Mouse (Mus musculus) erythroblast, embryonic 14.5 days (primary cell): ENCODE results near the gene Fbxw4. TPM values are rescaled to one million over a fixed set of nuclear protein-coding genes. Genes with fewer than 3 reads are reported as not detected.

Source experiments
- H3K27me3 ChIP-seq: 2 replicates; pipeline ENCODE4 v1.6.1; 2012; ENCODE audit warnings: inconsistent platforms; ENCODE audit not compliant: control insufficient read depth
- H3K36me3 ChIP-seq: 2 replicates; pipeline ENCODE4 v1.6.1; 2012; ENCODE audit warnings: mild to moderate bottlenecking, inconsistent platforms; ENCODE audit not compliant: control insufficient read depth
- H3K4me1 ChIP-seq: 2 replicates; pipeline ENCODE4 v1.6.1; 2012; ENCODE audit warnings: inconsistent platforms; ENCODE audit not compliant: control insufficient read depth
- H3K4me3 ChIP-seq: replicated peaks from 2 replicates; pipeline ENCODE3; 2012; ENCODE audit warnings: moderate library complexity, mild to moderate bottlenecking, inconsistent platforms
- H3K9me3 ChIP-seq: 2 replicates; pipeline ENCODE4 v1.6.1; 2012; ENCODE audit warnings: low read length, inconsistent platforms, mixed read lengths; ENCODE audit not compliant: control insufficient read depth
- GATA1 ChIP-seq: IDR thresholded peaks from 2 replicates; pipeline ENCODE4 v1.6.1; 2012; ENCODE audit warnings: low read length, inconsistent platforms, mixed read lengths
- TAL1 ChIP-seq: IDR thresholded peaks from 3 replicates; pipeline ENCODE4 v1.6.1; 2012; ENCODE audit warnings: low read length, inconsistent platforms, mixed read lengths
- polyA plus RNA-seq: library from polyadenylated mRNA; stranded (reverse); fragments of >175 nt; gene quantifications from 2 replicates; pipeline ENCODE4 v1.2.3, GENCODE M21; 2012

The Fbxw4 gene
- polyA plus RNA-seq, 1 experiment: 8.5 TPM

DNA sequence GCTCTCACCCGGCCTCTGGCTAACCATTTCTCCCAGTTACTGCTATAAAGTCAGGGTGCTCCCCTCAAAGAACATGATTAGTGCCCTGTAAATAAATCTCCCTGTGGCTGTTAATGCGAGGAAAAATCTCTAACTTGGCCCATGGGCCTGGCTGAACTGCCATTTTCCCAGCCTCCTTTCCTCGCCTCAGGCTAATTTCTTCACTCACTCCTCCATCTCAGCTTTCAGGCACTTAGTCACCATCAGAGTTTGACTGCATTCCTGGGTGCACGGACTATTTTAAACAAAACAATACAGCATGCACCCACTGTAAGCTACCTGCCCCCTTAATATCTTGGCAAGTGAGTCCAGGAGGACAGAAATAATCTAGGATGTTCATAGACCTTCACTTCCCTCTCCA is 13.2 kb downstream of the Fbxw4 start:
- peaks cover 16% of the 10 kb centered on the region for H3K36me3 ChIP-seq
- H3K4me1 ChIP-seq: peaks cover 10% of the 10 kb centered on the region
- TF ChIP-seq GATA1 (no peak), TAL1 (no peak)
- H3K9me3 ChIP-seq: no peaks in the 10 kb centered on the region
- H3K4me3 ChIP-seq: no peak overlapping the region
- no peaks in the 10 kb centered on the region for H3K27me3 ChIP-seq

DNA sequence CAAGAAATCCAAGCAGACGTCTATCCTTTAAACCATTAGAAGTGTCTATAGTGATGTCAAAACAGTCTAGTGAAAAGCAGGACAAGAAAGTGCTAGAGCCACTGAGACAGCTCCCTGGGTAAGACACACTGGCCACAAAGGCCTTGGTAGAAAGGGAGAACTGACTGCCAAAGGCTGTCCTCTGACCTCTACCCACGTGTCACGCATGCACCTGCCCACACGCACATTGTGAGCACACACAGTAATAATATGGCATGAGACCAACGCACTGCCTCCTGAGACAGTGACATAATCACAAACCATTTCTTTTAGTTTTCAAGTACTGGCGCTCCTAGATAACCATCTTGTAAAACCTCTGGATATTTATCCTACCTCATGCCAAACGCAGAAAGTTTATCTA is 19.4 kb downstream of the Fbxw4 start:
- Histone ChIP-seq H3K9me3 (no peaks in the 10 kb centered on the region), H3K4me3 (no peak overlapping the region), H3K27me3 (no peaks in the 10 kb centered on the region), H3K4me1 (peaks cover 2% of the 10 kb centered on the region), H3K36me3 (peaks cover 47% of the 10 kb centered on the region)
- TF ChIP-seq TAL1 (no peak), GATA1 (no peak)

DNA sequence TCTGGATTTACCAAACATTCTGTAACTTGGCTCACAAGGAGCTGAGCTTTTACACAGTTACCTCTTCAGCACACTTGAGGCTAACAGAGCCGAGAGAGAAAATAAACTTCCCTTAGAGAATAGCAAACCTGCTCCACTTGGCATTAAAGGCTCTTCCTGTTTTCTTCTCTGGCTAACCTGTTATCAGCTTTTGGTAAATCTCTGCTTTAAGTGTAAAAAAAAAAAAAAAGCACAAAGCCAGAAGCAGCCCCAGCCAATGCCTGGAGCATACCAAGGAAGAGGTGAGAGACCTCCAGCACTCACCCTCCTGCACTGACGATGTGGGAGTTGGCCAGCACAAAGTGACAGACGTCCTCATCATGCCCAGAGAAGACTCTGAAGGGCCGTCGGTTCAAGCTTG is 24.2 kb downstream of the Fbxw4 start:
- H3K9me3 ChIP-seq: no peaks in the 10 kb centered on the region
- no peak overlapping the region for H3K4me3 ChIP-seq
- H3K27me3 ChIP-seq: no peaks in the 10 kb centered on the region
- H3K4me1 ChIP-seq: peaks cover 20% of the 10 kb centered on the region
- TF ChIP-seq TAL1 (no peak), GATA1 (no peak)
- H3K36me3 ChIP-seq: peaks cover 91% of the 10 kb centered on the region

DNA sequence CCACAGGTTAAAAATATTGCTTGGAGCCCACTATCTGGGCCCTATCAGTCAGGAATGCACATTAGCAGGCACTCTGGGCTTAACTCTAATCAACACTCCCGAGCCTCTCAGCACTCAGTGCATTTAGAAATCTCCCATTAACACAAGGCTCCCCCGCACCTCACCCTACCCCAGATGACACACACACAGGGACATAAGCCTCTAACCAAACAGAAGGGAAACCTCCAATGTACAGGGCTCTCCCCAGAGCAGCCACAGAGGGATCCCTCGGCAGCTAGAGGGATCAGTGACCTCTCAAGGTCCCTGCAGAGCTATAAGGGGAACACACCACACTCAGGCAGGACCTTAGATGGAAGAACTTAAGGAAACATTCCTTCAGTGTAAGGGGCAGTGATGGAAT is 28.5 kb downstream of the Fbxw4 start:
- no peak overlapping the region for H3K4me3 ChIP-seq
- TF ChIP-seq GATA1: peak; percentile 31; the same call in 1 of the 2 replicates
- TF ChIP-seq TAL1: peak; percentile 31; the same call in 1 of the 3 replicates
- H3K9me3 ChIP-seq: no peaks in the 10 kb centered on the region
- H3K27me3 ChIP-seq: no peaks in the 10 kb centered on the region
- H3K4me1 ChIP-seq: peaks cover 41% of the 10 kb centered on the region
- H3K36me3 ChIP-seq: peaks cover 94% of the 10 kb centered on the region

DNA sequence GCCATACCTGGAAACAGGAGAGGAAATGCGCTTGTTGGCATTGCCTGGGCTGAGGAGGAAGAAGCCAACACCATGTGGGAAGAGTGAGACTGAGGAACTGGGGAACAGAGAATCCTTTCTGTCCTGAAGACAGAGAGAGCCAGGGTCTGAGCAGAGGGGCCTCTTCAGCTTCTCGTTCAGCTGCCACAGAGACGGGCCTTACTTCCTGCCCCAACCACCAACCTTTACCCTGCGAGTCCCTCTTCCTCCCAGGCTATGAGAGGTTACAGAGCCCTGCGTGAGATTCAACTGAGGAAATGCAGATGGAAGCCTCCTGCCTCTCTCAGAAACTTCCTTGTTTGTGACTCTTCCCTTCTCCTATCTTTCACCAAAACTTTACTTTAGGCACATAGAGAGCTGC is 29.2 kb downstream of the Fbxw4 start:
- Histone ChIP-seq H3K27me3 (no peaks in the 10 kb centered on the region), H3K36me3 (peaks cover 92% of the 10 kb centered on the region), H3K4me3 (no peak overlapping the region), H3K4me1 (peaks cover 41% of the 10 kb centered on the region), H3K9me3 (no peaks in the 10 kb centered on the region)
- no peak for TF ChIP-seq TAL1
- no peak for TF ChIP-seq GATA1

DNA sequence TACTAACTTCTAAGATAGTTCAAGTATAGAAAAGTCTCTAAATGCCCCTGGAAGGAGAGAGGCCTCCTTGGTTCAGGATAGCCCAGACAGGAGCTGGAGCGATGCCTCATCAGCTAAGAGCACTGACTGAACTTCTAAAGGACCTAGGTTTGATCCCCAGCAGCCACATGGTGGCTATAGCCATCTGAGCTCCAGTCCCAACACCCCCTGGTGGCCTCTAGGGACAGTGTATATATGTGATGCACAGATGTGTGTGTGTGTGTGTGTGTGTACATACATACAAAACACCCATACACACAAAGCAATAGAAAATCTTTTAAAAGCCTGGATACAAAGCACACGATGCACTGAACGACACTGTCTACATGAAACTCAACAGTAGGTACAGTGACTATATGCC is 30.9 kb downstream of the Fbxw4 start:
- Histone ChIP-seq H3K4me1 (peaks cover 41% of the 10 kb centered on the region), H3K9me3 (no peaks in the 10 kb centered on the region), H3K27me3 (no peaks in the 10 kb centered on the region), H3K4me3 (no peak overlapping the region), H3K36me3 (peaks cover 90% of the 10 kb centered on the region)
- no peak for TF ChIP-seq TAL1
- TF ChIP-seq GATA1: no peak

DNA sequence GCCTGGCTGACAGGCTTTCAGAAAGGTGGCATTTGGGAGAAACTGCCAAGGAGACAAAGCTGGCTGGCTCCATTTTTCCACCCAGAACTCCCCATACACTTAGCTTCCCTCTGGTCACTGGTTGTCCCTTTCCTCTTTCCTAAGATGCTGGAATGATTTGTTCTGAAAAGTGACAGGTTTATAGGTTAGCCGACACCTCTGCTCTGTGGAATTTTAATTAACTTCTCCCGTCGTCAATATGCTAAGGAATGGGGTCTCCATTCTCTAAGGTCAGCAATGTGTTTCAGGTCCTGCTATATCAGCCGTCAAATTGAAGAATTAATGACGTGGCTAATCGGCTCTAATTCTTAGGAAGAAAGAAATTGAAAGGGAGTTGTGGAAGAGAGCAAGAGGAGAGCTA is 31.5 kb downstream of the Fbxw4 start:
- H3K4me3 ChIP-seq: no peak overlapping the region
- peaks cover 90% of the 10 kb centered on the region for H3K36me3 ChIP-seq
- TF ChIP-seq TAL1 (no peak), GATA1 (no peak)

DNA sequence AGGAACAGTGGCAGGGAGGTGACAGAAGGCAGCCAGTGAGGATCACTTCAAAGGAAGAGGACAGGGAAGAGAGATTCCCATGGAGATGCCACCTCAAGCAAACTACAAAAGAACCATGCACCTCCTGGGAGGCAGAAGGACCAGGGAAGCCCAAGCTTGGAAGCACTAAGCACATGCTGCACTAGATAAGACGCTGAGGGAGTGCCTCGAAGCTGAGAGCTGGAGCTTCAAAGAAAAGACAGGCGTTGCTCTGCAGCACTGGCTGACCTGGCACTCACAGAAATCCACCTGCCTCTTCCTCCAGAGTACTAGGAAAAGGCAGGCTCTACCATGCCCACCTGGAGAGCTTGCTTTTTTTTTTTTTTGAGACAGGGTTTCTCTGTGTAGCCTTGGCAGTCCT is 33.1 kb downstream of the Fbxw4 start:
- no peaks in the 10 kb centered on the region for H3K9me3 ChIP-seq
- no peaks in the 10 kb centered on the region for H3K27me3 ChIP-seq
- H3K4me3 ChIP-seq: no peak overlapping the region
- TF ChIP-seq TAL1 (no peak), GATA1 (no peak; the same call in 1 of the 2 replicates)
- peaks cover 34% of the 10 kb centered on the region for H3K4me1 ChIP-seq
- H3K36me3 ChIP-seq: peaks cover 89% of the 10 kb centered on the region

More for the DNA sequence above, 31.5 kb downstream of the Fbxw4 start:
- Histone ChIP-seq H3K4me1 (peaks cover 41% of the 10 kb centered on the region), H3K27me3 (no peaks in the 10 kb centered on the region), H3K9me3 (no peaks in the 10 kb centered on the region)

DNA sequence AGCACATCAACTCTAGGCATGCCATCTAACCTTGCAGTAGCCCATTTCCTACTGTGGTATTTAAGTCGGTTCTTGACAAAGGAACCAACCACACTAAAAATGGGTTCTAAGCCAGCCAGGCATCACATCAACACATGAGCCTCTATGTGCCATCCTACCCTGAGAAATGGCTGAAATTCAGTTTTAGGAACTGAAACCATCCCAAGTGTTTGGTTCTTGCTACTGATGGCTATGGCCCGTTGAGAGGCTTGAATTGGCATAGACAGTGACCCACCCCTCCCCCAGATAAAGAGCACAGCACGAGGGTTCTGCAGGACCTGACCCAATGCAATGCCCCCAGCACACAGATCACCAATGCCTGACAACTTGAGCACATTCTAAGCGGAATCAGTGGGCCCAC is 36.4 kb downstream of the Fbxw4 start:
- Histone ChIP-seq H3K9me3 (no peaks in the 10 kb centered on the region), H3K4me1 (peaks cover 15% of the 10 kb centered on the region), H3K27me3 (no peaks in the 10 kb centered on the region), H3K4me3 (no peak overlapping the region), H3K36me3 (peaks cover 82% of the 10 kb centered on the region)
- TF ChIP-seq GATA1 (no peak), TAL1 (no peak)

DNA sequence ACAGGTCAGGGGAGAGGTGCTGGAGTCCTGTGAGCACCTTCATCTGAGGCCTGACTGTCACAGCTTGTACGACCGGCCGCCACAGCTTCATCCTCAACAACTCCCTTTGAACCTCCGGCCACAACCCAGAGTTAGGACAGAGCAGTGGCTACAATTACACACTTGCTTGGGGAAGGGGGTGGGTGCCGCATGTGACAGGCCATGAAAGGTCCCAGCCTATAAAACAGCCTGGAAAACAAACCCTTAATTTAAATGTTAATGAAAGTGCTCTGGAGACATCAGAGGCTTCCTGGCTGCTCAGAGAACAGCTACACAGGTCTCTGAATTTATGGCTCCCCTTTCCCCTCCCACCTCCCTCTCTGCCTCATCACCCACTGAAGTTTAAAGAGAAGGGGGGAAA is 38.0 kb downstream of the Fbxw4 start:
- TF ChIP-seq TAL1: no peak
- TF ChIP-seq GATA1: no peak
- Histone ChIP-seq H3K27me3 (no peaks in the 10 kb centered on the region), H3K9me3 (no peaks in the 10 kb centered on the region), H3K4me1 (peaks cover 11% of the 10 kb centered on the region), H3K4me3 (no peak overlapping the region), H3K36me3 (peaks cover 79% of the 10 kb centered on the region)
